ENCODE assay signal across 11 mouse cellular contexts in genomic region chr14:27376115-27376648, GRCm38 (mm10). TPM values are rescaled to one million over a fixed set of nuclear protein-coding genes. Genes with fewer than 3 reads are reported as not detected.
A peak's percentile ranks its signal among the peaks of the same experiment; 100 is the strongest.
DNase-seq lines count a peak whose midpoint lies in the region; ATAC-seq and TF ChIP-seq lines count a peak whose summit lies in the region.
"Had no signal": no experiment of that assay in that cellular context is flagged by ENCODE, and none has a peak within 500 bp of the region (broad histone marks: within the 10 kb centered on the region; RNA-seq: fewer than 3 reads in every experiment).

No protein-coding gene starts in this region.

- H3K27me3 ChIP-seq in liver, adult 2 months (ENCODE audit: control insufficient read depth, insufficient read depth, low read length), result no peaks in the 10 kb centered on the region
- H3K27me3 ChIP-seq: forebrain, embryonic 15.5 days; heart, embryonic 15.5 days; midbrain, embryonic 13.5 days had no signal

- 14% methylated on average over 5 of the region's 5 CpGs for WGBS in liver, adult 2 months

- peaks cover 7% of the 10 kb centered on the region for H3K4me1 ChIP-seq in liver, adult 2 months (ENCODE audit: control insufficient read depth, insufficient read depth, low read length)
- H3K4me1 ChIP-seq: forebrain, embryonic 15.5 days; midbrain, embryonic 13.5 days had no signal

- H3K79me2 ChIP-seq in liver, adult 2 months (ENCODE audit: control insufficient read depth, insufficient read depth, low read length), result peaks cover 9% of the 10 kb centered on the region; the same call in 1 of the 2 replicates

- H3K36me3 ChIP-seq in liver, adult 2 months (ENCODE audit: control insufficient read depth, insufficient read depth, low read length), result no peaks in the 10 kb centered on the region
- H3K36me3 ChIP-seq: forebrain, embryonic 15.5 days; heart, embryonic 15.5 days; midbrain, embryonic 13.5 days had no signal

- ATAC-seq in common myeloid progenitor, adult 5-6 weeks (replicated peaks; ENCODE audit: low read depth, poor library complexity, severe bottlenecking), result peak; percentile 23
- ATAC-seq: forebrain, embryonic 15.5 days; midbrain, embryonic 13.5 days had no signal

- peak overlapping the region; percentile 11; the same call in 1 of the 2 replicates for H3K27ac ChIP-seq in liver, adult 2 months (replicated peaks; ENCODE audit: insufficient read depth, low read depth, low read length)
- H3K27ac ChIP-seq: forebrain, embryonic 15.5 days; heart, embryonic 15.5 days; midbrain, embryonic 13.5 days had no signal

- peak; percentile 83 for DNase-seq in liver, adult 2 months (ENCODE audit: extremely low read depth, low read depth, low spot score)
- no peak for DNase-seq in liver
- peak; percentile 79 for DNase-seq in CD4-positive, CD25-positive, alpha-beta regulatory T cell, adult 2 months (ENCODE audit: low read depth, low spot score)
- peak; percentile 58 for DNase-seq in naive thymus-derived CD4-positive, alpha-beta T cell, adult 2 months (ENCODE audit: low read depth)
- no peak for DNase-seq in cerebellum, adult 11 months
- DNase-seq in right cerebral cortex, postnatal 36 days (ENCODE audit: low spot score in 2 of 2), result no peak
- DNase-seq in cerebellum, postnatal 25 days, result no peak

- H3K9ac ChIP-seq in liver, adult 2 months (ENCODE audit: low read depth, low read length), result no peak overlapping the region
- H3K9ac ChIP-seq: forebrain, embryonic 15.5 days; heart, embryonic 15.5 days; midbrain, embryonic 13.5 days had no signal

- no peak overlapping the region for H3K4me3 ChIP-seq in liver, adult 2 months (ENCODE audit: insufficient read depth, low read depth, low read length)
- H3K4me3 ChIP-seq: forebrain, embryonic 15.5 days; heart, embryonic 15.5 days; midbrain, embryonic 13.5 days had no signal

- no peak for TF ChIP-seq CTCF in liver, adult 2 months (IDR thresholded peaks at IDR 0.05; ENCODE audit: low read depth, low read length)

- TF ChIP-seq POLR2A in liver, adult 2 months (IDR thresholded peaks at IDR 0.05; ENCODE audit: extremely low read depth, insufficient read depth, low read length), result no peak

RNA-seq across cellular contexts. Expression of gene Fam208a, which starts 52.5 kb away (rescaled TPM):
- total RNA-seq in liver, adult 2 months (2014; rRNA removed), result 37.2 and 43.1 TPM in 2 replicates
- polyA plus RNA-seq in liver, adult 2 months (2012; rRNA removed), result 2.2 and 3.1 TPM in 2 replicates
- 36.1 and 37.9 TPM in 2 replicates for total RNA-seq in common myeloid progenitor, adult 5-6 weeks (2017)

Comparison
In these comparisons a context has a peak if more than half of its experiments do, and no peak if none do; other contexts are left out.
1. DNase-seq: peak in liver, adult 2 months (single experiment), CD4-positive, CD25-positive, alpha-beta regulatory T cell, adult 2 months (single experiment) and naive thymus-derived CD4-positive, alpha-beta T cell, adult 2 months (single experiment); none in liver (single experiment), cerebellum, adult 11 months (single experiment), right cerebral cortex, postnatal 36 days (0 of 2) and cerebellum, postnatal 25 days (0 of 2).